Mouse (Mus musculus) gastrocnemius, postnatal 14 days (tissue): ENCODE measurements around the gene Aqp6. TPM values are rescaled to one million over a fixed set of nuclear protein-coding genes. Genes with fewer than 3 reads are reported as not detected.
A peak's percentile ranks its signal among the peaks of the same experiment; 100 is the strongest.

Source experiments
- DNase-seq: peaks from one replicate; pipeline ENCODE4 v3.0.0; 2021; ENCODE audit warnings: mixed read lengths
- intact Hi-C: fragments of 180-260 bp; cut with DNase I; formaldehyde crosslinking; loops from one replicate; pipeline ENCODE4 v1.15.1; 2025; ENCODE audit warnings: low total_unique reads
- total RNA-seq, 2 experiments: library from RNA; stranded (reverse); gene quantifications; 2 replicates each; pipeline ENCODE4 v1.2.3; 2021

Aqp6 gene
- total RNA-seq, 2 experiments from 2014 or later = not detected

DNA sequence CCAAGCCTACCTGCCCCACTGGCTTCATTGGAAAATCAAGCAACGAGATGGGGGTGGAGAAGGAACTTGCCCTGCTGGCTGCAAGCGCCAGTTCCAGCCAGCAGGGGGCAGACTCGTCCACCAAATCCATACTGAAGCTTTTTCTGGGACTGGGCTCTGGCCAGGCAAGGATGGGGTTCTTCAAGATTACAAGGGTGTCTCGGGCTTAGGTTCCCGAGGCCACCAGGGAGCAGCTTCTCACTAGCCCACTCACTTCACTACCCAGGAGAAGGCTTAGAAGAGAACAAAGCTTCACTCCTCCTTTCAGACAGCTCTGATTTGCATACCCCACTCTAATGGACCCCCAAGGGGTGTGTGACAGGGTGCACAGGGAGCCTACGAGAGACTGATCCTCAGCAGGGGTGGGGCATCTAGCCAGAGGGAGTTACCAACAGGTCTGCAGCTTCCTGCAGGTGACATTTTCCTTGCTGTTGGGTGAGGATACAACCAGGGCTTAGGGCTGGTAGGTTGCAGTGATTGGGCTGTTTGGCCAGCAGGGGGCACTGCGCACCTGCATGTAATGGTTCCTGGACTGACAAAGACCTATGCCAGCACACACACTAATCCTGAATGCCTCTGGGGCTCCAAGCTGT lies 5.0 kb upstream of the Aqp6 start:
- intact Hi-C loops = loop anchor here (2.0 to 10.0 kb wide), 4 partner anchors 73 to 319 kb away; partner anchors contain the start of gene Cers5
- DNase-seq = peak; percentile 84

DNA sequence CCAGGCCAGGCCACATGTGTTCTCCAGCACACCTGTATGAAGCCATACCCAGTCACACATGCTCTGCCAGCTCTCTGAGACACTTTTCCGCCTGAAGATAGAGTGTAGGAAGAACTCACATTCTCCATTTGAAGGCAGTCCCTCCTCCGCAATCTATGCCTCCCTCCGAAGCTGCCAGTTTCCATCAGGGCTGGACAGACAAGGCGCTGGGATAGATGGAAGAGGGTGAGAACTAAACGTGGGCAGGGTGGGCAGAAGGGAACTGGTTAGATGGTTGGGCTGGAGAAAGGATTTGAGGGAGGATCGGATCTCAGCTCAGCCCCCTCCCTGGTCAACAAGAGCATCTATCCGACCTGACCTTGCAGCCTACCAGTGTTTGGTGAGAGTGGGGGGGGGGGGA lies 4.4 kb upstream of the Aqp6 start:
- DNase-seq = no peak
- intact Hi-C loops = loop anchor here (2.0 to 10.0 kb wide), 4 partner anchors 72 to 318 kb away; partner anchors contain the start of gene Cers5

DNA sequence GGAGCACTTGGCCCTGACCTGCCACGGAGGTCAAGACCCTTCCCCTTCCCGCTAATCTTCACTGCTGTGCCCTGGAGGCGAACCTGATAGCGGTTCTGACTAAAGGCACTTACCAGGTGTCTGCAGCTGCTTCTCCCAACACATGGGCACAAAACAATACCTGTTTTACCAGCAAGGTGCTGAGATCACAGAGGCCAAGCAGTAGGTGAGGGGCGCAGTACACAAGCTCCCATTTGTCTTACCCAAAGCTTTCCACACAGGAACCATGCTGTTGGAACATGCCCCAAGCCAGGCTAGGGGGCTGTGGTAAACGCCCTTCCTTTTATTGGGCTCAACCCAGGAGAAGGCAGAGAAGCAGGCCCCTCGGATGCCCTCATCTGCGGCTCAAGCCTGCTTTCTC lies 3.6 kb upstream of the Aqp6 start:
- intact Hi-C loops = loop anchor here (2.0 to 10.0 kb wide), 4 partner anchors 71 to 317 kb away; partner anchors contain the start of gene Cers5
- no peak for DNase-seq

DNA sequence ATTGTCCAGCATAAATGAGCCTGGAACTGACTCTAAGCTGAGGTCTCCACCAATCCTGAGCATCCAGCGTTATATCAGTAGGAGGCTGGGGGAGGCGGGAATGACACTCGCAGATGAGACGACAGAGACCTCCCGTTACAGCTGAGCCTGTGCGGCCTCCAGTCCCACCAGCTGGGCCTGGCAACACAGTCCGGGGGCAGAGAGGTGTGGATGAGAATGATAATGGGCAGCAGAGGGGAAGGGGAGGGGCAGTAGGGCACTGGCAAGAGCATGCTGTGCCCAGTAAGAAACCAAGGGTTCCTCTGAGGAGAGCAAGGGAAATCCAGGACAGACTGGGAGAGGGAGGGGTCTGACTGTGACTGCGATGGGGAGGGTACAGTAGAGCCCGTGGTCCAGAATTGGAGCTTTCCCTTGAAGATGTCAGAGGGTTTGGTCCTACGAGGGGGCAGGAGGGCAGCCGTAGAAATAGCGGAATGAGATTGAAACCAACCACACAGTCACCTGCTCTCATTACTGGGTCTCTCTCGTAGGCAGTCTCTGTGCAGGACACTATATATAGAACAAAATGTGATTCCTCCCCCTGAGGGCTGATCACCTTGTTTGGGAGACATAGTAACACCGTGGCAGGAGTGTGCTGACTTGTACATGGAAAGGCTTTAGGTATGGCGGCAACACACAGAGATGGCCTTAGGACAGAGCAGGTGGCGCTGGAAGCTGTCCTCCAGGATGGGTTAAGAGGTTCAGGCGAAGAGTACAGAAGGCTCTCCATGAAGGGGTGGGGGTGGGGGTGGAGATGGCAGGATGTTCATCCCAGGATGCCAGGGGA lies 1.7 kb upstream of the Aqp6 start:
- intact Hi-C loops = loop anchor here (5.0 to 10.0 kb wide), 3 partner anchors 88 to 315 kb away; partner anchors contain the start of gene Cers5
- no peak for DNase-seq

DNA sequence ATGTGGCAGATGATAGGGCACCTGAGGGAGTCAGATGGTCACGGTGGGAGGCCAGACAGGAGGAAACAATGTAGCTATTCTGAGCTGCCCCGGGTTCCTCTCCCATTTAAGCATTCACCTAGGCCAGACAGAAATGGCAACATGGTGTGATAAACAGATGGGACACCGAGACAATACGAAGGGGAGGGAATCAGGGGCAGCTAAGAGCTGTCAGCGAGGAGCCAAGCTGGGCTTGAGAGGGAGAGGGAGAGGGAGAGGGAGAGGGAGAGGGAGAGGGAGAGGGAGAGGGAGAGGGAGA lies 572 bp downstream of the Aqp6 start:
- DNase-seq = no peak
- intact Hi-C loops = no loop called here

DNA sequence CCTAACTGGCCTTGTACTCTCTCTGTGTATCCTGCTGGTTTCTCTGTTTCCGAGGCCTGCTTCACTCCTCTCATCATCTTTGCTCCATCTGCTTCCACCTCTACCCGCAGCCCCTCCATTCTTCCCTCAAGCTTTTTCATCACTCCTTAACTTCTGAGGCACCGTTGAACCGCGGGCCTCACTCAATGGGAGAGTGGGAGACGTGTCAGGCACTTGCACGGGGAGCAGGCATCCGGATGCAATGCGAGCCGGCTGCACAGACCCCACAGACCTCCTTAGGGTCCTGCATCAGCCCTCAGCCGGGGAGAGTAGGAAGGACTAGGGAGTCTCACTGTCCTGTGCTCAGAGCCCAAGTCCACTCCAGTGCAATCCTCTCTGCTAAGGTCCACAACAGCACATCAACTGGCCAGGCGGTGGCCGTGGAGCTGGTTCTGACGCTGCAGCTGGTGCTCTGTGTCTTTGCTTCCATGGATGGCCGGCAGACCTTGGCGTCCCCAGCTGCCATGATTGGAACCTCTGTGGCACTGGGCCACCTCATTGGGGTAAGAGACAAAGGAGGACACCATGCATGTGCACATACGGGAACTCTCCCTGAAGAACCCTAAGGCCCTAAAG lies 1.1 kb downstream of the Aqp6 start:
- intact Hi-C loops = no loop called here
- no peak for DNase-seq

DNA sequence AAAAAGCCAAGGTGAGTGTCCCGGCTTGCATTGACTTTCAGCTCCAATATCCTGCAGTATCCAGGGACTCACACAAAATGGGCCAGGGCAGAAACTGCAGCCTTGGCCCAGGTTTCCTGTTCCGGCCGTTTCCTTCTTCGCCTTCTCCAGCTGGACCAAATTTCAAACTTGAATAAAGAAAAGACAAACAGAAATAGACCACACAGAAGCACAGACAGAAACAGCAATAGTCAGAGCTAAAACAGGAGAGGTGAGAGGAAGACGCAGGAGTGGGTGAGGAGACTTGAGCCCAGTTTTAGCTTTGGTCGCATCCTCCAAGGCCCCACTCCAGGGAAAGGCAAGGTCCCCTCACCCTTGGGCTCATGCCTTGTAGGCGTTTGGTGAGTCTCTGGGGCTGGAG lies 2.0 kb downstream of the Aqp6 start:
- intact Hi-C loops = no loop called here
- no peak for DNase-seq

DNA sequence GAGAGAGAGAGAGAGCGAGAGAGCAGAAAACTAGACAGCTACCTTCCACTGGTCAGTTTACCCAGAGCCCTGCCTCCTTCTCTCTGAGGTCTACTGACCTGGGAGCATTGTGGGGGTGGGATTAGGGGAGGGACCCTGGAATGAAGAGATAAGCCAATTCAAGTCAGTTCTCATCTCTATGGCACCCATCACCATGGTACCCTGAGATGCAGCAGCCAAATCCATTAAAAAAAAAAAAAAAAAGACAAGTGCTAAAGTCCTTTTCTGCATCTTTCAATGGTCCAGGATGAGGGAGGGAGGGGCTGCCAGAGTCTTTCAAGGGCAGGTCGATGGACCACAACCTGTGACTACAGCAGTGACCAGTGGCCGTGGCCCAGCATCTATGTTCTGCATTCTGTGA lies 4.4 kb downstream of the Aqp6 start:
- no peak for DNase-seq
- intact Hi-C loops = no loop called here

DNA sequence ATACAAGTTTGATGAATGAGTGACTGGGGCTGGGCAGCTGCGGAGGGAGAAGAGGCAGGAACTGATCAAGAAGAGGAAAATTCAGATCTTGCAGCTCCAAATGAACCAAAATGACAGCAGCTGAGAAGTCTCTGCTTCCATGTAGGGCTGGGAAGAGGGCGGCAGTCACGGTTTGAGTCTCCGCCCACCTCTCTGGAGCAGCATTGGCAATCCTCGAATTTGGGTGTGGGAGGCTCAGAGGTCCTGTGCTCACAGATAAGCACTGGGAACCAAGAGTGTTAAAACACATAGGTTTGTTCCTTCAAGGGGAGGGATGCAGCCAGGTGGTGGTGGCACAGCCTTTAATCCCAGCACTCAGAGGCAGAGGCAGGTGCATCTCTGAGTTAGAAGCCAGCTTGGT lies 5.3 kb downstream of the Aqp6 start:
- intact Hi-C loops = no loop called here
- no peak for DNase-seq

DNA sequence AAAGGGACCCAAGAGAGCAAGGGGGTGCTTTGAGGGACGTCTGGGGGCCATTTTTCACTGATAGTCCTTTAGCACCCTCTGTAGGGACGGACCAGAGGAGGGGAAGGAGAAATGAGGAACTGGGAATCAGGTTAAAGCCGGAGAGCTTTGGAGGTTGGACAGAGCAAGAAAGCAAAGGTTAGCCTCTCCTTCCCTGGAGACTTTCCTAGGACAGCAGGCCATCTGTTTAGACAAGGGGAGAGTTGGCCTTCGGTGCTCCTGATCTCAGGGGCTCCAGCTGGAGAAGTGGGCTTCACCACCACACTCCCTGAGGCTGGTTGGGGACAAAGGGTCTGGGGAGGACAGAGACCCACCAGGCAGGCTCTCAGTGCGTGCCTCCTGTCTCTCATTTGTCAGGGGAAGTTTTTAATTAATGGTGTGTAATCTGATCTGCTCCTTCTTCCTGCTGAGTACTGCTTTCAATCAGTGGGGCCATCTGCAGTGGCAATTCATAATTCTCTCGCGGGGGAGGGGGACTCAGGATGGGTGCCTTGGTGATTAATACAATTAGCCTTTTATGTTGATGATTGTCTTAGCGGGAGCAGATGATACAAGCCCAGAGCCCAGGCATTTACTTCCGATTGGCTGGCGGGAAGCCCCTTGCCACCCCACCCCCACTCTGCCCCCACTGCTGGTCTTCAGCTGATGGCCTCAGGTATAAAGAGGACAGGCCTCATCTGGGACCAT lies 6.4 kb downstream of the Aqp6 start:
- no peak for DNase-seq

DNA sequence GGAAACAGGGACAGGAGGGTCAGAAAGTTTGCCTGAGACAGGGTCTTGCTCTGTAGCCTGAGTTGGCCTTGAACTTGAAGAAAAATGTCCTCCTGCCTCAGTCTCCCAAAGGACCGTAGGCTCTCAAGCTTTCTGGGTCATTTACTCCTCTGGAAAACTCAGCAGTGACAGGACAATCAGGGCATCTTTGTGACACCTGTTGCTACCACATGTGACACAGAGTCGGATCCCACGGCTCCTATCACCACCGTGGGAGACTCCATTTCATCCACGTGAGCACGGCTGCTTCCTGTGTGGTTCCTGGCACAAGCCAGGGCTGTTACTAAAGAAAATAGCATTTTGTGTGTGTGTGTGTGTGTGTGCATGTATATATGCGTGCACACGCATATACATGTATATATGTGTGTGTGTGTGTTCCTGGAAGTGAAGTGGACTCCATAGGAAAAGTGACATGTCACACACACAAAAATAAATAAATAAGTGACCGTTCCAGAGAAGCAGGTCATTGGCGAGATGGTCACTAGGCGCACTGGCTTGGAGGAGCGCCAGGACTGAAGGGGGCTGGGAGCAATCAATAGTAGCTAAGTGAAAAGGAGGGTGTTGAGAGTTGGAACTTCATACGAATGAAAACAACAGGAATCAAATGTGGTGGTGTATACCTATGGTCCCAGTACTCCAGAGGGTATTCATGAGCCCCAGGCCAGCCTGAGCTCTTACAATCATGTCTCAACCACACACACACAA lies 7.4 kb downstream of the Aqp6 start:
- intact Hi-C loops = no loop called here
- DNase-seq = no peak

More for the DNA sequence above, 6.4 kb downstream of the Aqp6 start:
- intact Hi-C loops = no loop called here

DNA sequence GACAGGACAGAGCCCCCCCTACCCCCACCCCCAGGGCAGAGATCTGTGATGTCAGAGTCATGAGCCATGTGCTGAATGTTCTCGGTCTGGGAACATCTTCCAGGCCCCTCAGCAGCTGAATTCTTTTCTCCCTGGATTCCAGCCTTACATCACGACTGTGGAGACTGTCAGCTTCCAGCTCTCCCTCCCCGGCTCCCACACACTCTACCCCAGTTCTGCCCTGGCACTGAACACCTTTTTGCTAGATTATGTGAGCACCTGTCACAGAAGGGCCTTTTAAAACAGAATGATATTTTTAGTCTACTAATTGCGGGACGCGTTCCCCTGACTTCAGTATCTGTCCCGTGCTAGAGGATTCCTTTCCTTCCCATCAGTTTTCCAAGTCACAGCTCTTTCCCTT lies 10.4 kb downstream of the Aqp6 start:
- intact Hi-C loops = no loop called here
- no peak for DNase-seq

DNA sequence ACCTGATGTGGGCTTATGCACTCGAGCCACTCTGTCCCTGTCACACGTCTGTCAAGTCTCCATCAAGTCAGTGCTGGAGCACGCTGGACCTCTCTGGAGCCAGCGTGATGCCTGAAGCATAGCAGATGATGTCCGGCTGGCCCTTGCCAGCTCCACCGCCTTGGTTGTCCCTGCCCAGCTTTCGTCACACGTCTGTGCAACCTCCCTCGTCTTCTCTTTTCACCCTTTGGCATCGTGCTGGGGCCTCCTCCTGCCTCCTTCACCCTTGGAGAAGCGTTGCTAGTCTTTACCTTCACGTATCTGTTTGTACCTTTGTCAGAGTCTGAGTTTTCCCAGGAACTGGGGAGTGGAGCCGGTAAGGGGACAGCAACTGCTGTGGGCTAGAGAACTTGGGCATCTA lies 13.1 kb downstream of the Aqp6 start:
- DNase-seq = no peak
- intact Hi-C loops = no loop called here

DNA sequence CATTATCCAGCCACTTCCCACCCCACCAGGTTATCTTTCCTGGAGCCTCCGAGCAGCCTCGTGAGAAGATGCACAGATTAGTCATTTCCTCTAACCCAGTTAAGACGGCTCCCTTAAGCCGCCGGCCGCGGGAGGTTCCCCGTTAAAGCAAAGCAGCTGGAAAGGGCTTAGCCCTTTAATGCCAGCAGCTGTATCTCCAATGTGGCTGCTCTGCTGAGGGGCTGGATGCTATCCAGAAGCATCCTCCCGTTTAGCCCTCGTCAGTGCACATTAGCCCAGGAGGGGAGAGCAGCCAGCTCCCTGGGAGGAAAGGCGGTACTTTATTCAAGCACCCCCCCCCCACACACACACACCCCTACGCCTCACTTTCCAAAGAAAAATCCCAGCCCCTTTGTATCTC lies 13.6 kb downstream of the Aqp6 start:
- DNase-seq = peak; percentile 58
- intact Hi-C loops = no loop called here

DNA sequence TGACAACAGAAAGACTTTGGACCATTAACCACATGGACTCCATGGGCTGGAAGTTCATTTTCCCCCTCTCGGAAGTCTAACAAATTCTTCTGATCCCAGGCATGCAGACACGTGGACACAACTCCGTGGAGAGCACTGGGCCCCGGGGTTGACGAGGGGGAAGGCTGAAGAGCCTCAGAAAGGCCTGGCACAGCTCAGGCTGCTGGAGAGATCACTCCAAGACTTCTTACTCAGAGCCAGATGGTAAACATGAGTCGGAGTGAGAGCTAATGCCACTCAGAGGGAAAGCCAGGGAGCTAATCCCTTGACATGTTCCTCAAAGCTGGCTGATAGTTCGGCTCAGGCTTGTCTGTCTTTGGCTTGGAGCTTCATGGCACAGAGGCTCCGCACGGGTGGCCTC lies 14.0 kb downstream of the Aqp6 start:
- no peak for DNase-seq
- intact Hi-C loops = no loop called here

DNA sequence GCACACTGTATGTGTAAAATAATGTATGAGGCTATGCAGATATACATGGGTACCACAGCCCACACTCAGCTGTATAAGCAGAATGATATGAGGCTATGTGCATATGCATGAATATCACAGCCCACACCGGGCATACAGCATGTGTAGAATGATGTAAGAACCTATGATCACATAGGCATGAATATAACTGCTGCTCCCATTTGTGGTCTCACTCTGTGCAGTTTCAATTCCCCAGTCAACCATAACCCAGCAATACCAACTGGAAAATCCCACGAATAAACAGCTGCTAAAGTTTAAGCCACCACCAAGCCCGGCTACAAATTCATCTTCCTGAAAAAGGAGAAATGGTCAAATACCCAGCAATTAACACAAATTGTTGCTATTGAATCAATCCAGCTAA lies 17.4 kb downstream of the Aqp6 start:
- intact Hi-C loops = no loop called here

DNA sequence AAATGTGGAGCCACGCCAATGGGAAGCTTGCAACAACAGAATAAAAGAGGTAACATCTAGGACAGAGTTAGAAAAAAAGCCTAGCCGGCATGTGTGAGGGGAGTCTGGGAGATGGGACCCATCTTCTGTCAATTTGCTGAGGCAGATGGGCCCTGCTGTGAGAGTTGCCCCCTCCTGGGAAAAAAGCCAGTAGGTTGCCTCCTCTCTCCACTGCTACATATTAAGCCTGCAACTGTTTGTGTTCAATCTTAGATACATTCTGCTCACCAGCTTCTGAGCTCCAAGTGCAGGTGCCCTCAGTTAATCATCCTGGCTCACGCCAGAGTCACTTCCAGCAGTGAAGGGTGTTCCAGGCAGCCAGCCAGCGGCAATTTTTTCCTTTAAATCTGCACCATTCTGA lies 18.6 kb downstream of the Aqp6 start:
- intact Hi-C loops = no loop called here
- DNase-seq = no peak

More for the DNA sequence above, 17.4 kb downstream of the Aqp6 start:
- DNase-seq = no peak

DNA sequence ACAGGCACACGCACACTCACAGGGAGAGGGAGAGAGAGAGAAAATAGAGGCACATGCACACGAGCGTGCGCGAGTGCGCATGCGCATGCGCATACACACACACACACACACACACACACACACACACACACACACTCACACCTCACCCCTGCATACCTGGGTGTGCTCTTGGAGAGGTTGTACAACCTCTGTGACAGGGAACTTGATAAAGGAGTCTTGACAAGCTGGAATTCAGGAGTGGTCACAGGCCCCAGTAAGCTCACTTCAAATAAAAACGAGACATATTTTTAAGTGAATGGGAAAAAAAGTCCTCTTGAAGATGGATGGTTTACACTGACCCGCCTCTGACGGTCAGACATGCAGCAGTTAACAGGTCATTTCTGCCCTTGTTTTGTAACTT lies 20.9 kb downstream of the Aqp6 start:
- no peak for DNase-seq
- intact Hi-C loops = no loop called here

DNA sequence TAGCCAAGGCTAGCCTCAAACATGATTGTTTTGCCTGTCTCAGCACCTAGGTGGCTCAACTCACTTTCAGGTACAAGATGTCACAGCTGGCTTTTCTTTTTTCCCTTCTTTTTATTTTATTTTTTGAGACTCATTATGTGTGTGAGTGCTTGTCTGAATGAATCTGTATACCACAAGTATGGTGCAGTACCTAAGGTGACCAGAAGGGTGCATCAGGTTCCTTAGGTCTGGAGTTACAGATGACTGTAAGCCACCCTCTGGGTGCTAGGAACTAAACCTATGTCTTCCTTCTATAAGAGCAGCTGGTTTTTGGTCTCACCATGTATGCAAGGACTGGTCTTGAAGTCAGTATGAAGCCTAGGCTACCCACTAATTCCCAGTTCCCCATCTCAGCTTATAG lies 30.4 kb downstream of the Aqp6 start:
- intact Hi-C loops = no loop called here

More for the DNA sequence above, 30.4 kb downstream of the Aqp6 start:
- DNase-seq = no peak
